Mouse (Mus musculus) cerebral cortex, adult 2 months (tissue): ENCODE measurements around the gene Prpf4.

Experiments used
- WGBS: fragments of 180-500 bp; shearing (Covaris S2); methylation state at CpG from one replicate; pipeline ENCODE4 v1.1.7; 2018; 5-methylcytosine and 5-hydroxymethylcytosine counted together

The Prpf4 gene

DNA sequence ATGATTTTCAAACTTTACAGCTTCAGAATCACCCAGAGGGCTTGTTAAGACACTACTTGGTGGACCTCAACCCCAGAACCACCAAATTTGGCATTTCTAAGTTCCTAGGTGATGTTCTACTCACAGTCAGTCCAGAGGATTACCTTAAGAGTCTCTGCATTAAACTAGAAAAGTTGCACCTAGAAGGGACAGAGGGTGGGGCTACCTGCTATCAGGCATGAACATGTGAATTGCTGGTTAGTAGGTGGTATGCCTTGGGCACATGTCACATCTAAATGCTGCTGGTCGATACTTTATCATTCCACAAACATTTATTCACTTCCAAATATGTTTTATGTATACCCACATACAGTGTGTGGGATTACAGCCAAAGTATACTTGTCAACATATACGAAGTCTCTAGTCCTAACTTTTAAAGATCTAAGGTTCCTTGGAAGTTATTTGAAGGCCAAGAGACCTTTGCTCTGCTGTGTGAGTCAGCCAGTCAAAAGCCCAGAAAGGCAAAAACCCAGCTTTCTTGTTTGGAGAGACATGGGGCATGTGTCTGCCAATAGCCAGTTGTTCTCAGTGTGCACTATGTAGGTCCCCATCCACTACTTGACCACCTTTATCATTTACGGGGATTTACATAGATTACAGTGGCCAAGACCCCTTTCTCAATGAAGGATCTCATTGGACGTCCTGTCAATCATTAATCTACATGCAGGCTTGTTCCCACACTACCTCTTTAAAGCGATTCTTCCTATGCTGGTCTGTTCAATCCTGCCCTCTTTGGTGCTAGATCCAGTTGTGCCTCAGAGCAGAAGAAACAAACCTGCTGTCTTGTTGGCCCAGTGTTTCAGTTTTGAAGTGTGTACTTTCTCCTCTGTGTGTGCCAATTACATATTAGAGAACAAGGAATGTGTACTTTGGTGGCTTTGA, 18.7 kb upstream of the Prpf4 start:
- 88% methylated on average over 5 of the region's 5 CpGs for WGBS

DNA sequence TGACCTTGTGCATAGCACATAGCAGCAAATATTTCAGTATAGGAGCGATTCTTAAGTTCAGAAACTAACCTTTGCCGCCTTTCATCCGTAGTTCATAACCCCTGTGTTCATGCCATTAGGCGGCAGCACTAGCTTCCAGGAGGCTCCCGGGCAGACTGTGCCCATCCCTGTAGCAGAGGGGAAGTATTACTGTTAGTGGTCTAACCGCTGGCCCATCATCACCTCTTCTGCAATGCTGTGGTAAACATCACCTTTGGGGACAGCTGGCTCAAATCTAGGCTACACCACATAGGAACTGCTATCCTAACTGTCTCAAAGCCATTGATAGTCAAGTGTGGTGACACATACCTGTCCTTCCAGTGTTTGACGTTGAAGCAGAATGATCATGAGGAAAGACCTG, 16.7 kb upstream of the Prpf4 start:
- WGBS, result 86% methylated on average over 7 of the region's 7 CpGs

GRCm38 (mm10) chr4:62393459-62393858, 15.1 kb upstream of the Prpf4 start:
- WGBS, result 54% methylated on average over 6 of the region's 6 CpGs

DNA sequence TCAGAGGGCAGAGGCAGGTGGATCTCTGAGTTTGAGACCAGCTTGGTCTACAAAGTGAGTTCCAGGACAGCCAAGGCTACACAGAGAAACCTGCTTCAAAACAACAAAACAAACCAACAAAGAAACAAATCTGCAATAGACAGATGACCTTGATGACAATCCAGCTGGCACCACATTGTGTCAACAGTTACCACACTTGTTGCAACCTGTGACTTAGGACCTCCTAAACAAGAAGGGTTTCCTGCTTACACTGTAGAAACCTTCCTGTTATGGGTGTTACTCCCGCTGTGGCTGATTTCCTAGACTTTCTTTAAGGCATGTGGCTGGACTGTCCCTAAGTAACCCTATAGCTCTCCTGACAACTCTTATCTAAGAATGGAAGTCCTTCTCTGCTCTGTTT, 12.8 kb upstream of the Prpf4 start:
- 83% methylated on average over 1 of the region's 1 CpGs for WGBS

DNA sequence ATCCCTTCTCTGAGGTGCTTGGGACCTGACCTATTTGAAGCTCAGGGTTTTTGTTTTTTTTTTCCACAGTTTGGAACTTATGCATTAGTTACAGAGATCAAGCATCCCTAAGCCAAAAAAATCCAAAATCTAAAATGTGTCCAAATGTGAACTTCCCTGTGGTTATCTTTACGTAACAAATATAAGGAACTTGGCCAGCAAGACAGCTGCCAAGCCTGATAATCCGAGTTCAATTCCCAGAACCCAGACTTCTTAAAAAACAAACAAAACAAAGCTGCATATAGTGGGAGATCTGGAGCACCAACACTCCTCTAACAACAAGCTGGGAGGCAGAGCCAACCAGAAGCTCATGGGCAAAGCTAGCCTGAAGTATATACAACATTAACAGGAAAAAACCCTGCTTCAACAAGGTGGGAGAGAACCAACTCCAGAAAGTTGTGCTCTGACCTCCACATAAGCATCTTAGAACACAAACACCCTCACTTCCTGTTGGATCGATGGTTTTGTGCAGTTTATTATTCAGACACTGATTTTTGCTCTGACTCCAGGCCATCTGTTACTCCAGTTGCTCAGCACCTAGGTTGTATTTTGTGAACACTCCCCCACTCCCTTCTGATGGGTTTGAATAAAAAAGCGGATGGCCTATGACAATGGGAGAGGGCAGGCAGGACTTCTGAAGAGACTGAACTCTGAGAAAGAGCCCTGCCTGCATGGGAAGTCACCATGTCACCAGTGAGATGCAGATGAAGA, 10.8 kb upstream of the Prpf4 start:
- 40% methylated on average over 4 of the region's 4 CpGs for WGBS

- 54% methylated on average over 3 of the region's 3 CpGs for WGBS
These were observed 9.6 kb upstream of the Prpf4 start for GRCm38 (mm10) chr4:62398956-62399355.

DNA sequence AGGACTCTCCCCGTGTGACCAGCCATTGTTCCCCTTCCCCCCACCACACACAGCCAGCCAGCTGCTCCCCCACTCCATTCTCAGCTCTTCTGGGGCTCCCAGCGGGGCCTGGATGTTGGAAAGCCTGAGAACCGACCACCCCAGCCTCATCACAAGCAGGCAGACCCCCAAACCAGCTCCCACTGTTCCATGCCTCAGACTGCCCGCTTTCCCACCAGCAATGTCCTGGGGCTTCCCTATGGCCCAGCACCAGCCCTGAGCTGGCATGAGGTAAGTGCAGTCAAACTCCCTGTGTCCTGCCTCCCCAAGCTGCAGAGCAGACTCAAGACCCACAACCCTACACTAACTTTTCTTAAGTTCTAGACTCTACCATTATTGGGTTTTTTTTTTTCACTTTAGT, 2.5 kb upstream of the Prpf4 start:
- 71% methylated on average over 4 of the region's 4 CpGs for WGBS

- WGBS, result under 1% methylated on average over 35 of the region's 35 CpGs
These were observed 641 bp upstream of the Prpf4 start for GRCm38 (mm10) chr4:62407730-62408582.

DNA sequence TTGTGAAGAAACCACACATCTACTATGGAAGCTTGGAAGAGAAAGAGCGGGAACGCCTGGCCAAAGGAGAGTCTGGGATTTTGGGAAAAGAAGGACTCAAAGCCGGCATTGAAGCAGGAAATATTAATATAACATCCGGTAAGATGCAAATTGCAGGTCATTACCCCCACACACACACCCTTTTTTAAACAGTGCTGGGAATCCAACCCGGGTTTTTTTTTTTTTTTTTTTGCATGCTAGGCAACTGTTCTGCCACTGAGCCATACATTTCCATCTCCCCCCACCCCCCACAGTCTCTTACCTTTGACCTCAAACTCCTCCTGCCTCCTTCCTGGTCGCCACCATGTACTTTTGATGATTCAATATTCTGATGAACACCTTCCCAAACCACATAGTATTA, 1.0 kb downstream of the Prpf4 start:
- WGBS, result 26% methylated on average over 6 of the region's 6 CpGs

DNA sequence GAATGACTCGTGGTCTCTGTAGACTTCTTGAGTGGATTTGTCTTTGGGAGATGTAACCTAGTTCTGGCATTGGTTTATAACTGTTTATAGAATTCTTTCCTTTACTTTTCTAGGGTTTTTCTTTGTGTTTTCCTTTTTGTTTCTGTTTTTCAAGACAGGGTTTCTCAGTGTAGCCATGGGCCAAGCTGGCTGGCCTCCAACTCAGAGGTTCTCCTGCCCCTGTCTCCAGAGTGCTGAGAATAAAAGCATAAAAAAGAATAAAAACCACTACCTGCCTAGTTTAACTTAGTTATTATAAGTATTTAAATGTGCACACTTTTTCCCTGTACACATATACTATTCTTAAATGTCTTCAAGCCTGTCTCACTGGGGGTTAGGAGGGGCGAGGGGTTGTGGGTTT, 1.7 kb downstream of the Prpf4 start:
- WGBS, result 86% methylated on average over 2 of the region's 2 CpGs

GRCm38 (mm10) chr4:62411606-62412005, 3.0 kb downstream of the Prpf4 start:
- 92% methylated on average over 10 of the region's 10 CpGs for WGBS

DNA sequence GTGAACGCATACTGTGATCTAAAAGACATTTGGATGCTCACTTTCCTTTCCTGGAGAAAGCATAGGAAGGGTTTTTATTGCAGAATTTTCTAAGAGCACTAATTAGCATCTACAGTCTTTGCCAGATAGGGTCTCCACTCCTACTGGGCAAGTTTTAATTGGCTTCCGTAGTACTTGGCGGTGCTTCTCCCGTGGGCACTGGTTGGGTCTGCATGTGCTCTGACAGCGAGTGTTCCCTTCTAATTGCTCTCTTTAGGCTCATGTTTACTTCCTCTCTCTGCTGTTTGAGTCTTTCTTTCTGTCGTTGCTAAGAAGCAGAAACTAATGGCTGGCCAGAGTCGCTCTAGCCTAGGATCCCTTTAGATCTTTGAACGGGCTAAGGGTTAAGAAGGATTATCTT, 9.9 kb downstream of the Prpf4 start:
- 48% methylated on average over 8 of the region's 8 CpGs for WGBS

- 87% methylated on average over 6 of the region's 6 CpGs for WGBS
These were observed 10.5 kb downstream of the Prpf4 start for GRCm38 (mm10) chr4:62419091-62419490.

GRCm38 (mm10) chr4:62425891-62426290, 17.3 kb downstream of the Prpf4 start:
- WGBS, result 85% methylated on average over 4 of the region's 4 CpGs

GRCm38 (mm10) chr4:62427978-62428758, 19.6 kb downstream of the Prpf4 start:
- 75% methylated on average over 17 of the region's 17 CpGs for WGBS

GRCm38 (mm10) chr4:62429616-62430015, 21.0 kb downstream of the Prpf4 start:
- WGBS, result 91% methylated on average over 9 of the region's 9 CpGs

DNA sequence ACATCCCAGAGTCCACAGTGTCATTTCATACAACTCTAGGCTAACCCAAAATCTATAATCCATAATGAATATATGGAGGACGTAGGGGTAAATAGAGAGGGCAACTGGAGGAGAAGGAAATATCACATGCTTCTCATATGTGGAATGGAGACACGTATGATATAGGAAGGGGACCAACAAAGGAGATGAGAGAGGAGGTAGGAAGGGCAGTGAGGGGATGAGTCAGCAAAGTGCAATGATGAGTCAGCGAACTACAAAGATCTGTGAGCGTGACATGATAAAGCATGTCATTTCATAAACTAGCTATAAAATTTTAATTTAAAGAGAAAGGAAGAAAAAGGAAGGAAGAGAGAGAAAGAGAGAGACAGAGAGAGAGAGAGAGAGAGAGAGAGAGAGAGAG, 22.9 kb downstream of the Prpf4 start:
- WGBS, result 78% methylated on average over 4 of the region's 4 CpGs

DNA sequence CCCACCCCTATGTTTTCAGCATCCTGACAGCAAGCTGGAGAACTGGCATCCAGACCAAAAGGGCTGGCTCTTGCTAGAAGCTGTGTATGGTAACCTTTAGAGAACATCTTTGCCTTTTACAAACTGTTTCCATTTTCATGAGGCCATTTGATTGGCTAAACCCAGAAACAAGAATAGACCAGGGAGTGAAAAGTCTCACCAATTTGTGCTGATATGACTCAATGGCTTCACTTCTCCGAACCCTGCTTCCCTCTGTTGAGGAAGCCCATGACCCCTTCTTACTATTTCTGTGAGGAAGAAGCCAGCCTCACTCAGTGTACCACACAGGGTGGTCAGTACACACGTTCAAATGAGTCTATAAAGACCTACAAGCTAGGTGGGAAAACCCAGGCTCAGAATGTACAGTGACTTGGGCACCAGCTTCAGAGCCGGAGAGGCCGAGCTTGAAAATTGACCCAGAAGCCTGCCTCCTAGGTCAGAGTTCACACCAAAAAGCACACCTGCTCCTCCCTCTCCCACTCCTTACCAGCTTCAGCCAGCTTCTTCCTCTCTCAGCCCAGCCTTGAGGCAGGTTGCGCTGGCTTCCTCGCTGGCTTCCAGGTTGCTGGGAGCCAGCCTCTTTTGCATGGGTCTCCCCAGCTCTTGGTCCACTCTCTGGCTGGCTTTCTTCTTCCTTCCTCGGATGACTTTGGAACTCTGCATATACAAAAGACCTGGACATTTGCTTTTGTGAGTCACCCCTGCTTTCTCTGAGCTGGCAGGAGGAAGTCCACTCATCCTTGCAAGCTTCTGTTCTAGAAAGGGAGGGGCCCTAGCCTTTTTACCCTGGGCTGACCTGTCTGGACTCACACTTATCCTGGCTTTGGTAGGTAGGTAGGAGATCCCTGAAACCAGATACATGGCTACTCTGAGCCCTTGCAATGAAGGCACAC, 25.6 kb downstream of the Prpf4 start:
- 83% methylated on average over 7 of the region's 7 CpGs for WGBS

- WGBS, result 87% methylated on average over 6 of the region's 6 CpGs
These were observed 26.5 kb downstream of the Prpf4 start, which contains the start of gene Rnf183 for GRCm38 (mm10) chr4:62435081-62435480. Rnf183 (minus strand) TSS chr4:62435252.

GRCm38 (mm10) chr4:62437256-62437778, 28.7 kb downstream of the Prpf4 start:
- WGBS, result 98% methylated on average over 3 of the region's 3 CpGs
